9 mouse cellular contexts compared by ENCODE assay signal in the genomic region with DNA sequence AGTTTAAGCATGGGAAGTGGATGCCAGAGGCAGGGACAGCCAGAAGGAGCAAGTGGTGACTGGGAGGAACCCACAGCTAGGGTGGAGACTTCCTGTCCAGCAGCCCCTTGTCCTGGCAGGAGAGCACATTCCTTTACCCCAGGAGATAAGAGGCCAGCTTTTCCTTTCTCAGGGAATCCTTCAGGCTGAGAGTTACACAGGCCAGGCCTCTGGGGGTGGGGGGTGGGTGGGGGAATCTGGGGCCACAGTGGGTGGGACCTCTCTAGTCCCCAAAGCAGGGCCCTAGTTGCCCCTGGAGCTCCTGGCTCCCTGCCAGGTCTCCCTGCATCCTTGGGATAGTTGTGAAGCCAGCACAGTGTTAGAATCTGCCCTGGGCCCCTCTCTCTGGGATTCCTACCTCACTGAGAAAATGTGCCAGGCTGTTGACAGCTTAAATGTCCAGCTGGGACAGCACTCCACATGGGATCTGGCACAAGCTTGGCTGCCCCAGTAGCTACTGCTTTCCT.
A peak's percentile ranks its signal among the peaks of the same experiment; 100 is the strongest.
DNase-seq lines count a peak whose midpoint lies in the region; ATAC-seq lines count a peak whose summit lies in the region.
"Had no signal": no experiment of that assay in that cellular context is flagged by ENCODE, and none has a peak within 500 bp of the region (broad histone marks: within the 10 kb centered on the region; RNA-seq: fewer than 3 reads in every experiment).

No protein-coding gene starts in this region.

- DNase-seq in ovary, adult 18-20 months (ENCODE audit: low spot score), result peak; percentile 23
- no peak for DNase-seq in ovary, postnatal 10 days (ENCODE audit: low spot score)
- DNase-seq in liver, embryonic 11.5 days (ENCODE audit: low spot score), result no peak
- DNase-seq in retina, embryonic 14.5 days (ENCODE audit: low spot score), result peak; percentile 36
- DNase-seq in left cerebral cortex, adult 18-20 months (ENCODE audit: low spot score in 2 of 2), result no peak
- DNase-seq in right cerebral cortex, adult 2 months (ENCODE audit: low spot score in 2 of 2), result no peak

- no peak overlapping the region; the same call in 1 of the 2 replicates for H3K27ac ChIP-seq in forebrain, embryonic 16.5 days (ENCODE audit: low read length)
- peak overlapping the region; percentile 58 for H3K27ac ChIP-seq in hindbrain, embryonic 15.5 days (replicated peaks)
- peak overlapping the region; percentile 11; the same call in 1 of the 2 replicates for H3K27ac ChIP-seq in liver, embryonic 11.5 days (ENCODE audit: low read depth, low read length)

- no peaks in the 10 kb centered on the region for H3K27me3 ChIP-seq in forebrain, embryonic 16.5 days (replicated peaks; ENCODE audit: control insufficient read depth, insufficient read depth, low read length)
- no peaks in the 10 kb centered on the region for H3K27me3 ChIP-seq in hindbrain, embryonic 15.5 days
- 0 out of 2 replicates have a peak, but pooled peaks cover 4% of the 10 kb centered on the region for H3K27me3 ChIP-seq in liver, embryonic 11.5 days (replicated peaks; ENCODE audit: control insufficient read depth, insufficient read depth, low read length)

- peak; percentile 32; the same call in 1 of the 2 replicates for ATAC-seq in forebrain, embryonic 16.5 days
- peak; percentile 36; the same call in 1 of the 2 replicates for ATAC-seq in hindbrain, embryonic 15.5 days (ENCODE audit: low FRiP score, low read depth)
- ATAC-seq in liver, embryonic 11.5 days (replicated peaks; ENCODE audit: low FRiP score), result peak; percentile 46; the same call in 1 of the 2 replicates

- H3K9ac ChIP-seq in forebrain, embryonic 16.5 days (replicated peaks; ENCODE audit: low read depth, low read length), result no peak overlapping the region
- H3K9ac ChIP-seq in hindbrain, embryonic 15.5 days, result no peak overlapping the region
- no peak overlapping the region for H3K9ac ChIP-seq in liver, embryonic 11.5 days (ENCODE audit: low read depth, low read length)

- peaks cover 29% of the 10 kb centered on the region for H3K4me1 ChIP-seq in forebrain, embryonic 16.5 days (replicated peaks; ENCODE audit: control insufficient read depth, insufficient read depth, low read length)
- peaks cover 22% of the 10 kb centered on the region for H3K4me1 ChIP-seq in hindbrain, embryonic 15.5 days (replicated peaks)
- H3K4me1 ChIP-seq in liver, embryonic 11.5 days (replicated peaks; ENCODE audit: control insufficient read depth, insufficient read depth, low read length), result peaks cover 13% of the 10 kb centered on the region

- H3K36me3 ChIP-seq in forebrain, embryonic 16.5 days (ENCODE audit: control insufficient read depth, insufficient read depth), result no peaks in the 10 kb centered on the region
- no peaks in the 10 kb centered on the region for H3K36me3 ChIP-seq in hindbrain, embryonic 15.5 days
- H3K36me3 ChIP-seq in liver, embryonic 11.5 days (ENCODE audit: control insufficient read depth, insufficient read depth, low read length), result no peaks in the 10 kb centered on the region
- H3K36me3 ChIP-seq: G1E had no signal

- no peak overlapping the region for H3K4me2 ChIP-seq in forebrain, embryonic 16.5 days (ENCODE audit: low read length)
- H3K4me2 ChIP-seq in hindbrain, embryonic 15.5 days, result no peak overlapping the region
- no peak overlapping the region for H3K4me2 ChIP-seq in liver, embryonic 11.5 days

- no peaks in the 10 kb centered on the region; the same call in 1 of the 2 replicates for H3K9me3 ChIP-seq in forebrain, embryonic 16.5 days (ENCODE audit: control insufficient read depth, low read length)
- no peaks in the 10 kb centered on the region for H3K9me3 ChIP-seq in hindbrain, embryonic 15.5 days
- no peaks in the 10 kb centered on the region for H3K9me3 ChIP-seq in liver, embryonic 11.5 days (ENCODE audit: control insufficient read depth, low read length)
- H3K9me3 ChIP-seq: G1E had no signal

- no peak overlapping the region for H3K4me3 ChIP-seq in forebrain, embryonic 16.5 days (replicated peaks; ENCODE audit: low read length)
- no peak overlapping the region for H3K4me3 ChIP-seq in hindbrain, embryonic 15.5 days
- H3K4me3 ChIP-seq in liver, embryonic 11.5 days (ENCODE audit: low read depth, low read length), result no peak overlapping the region

Comparison
In these comparisons a context has a peak if more than half of its experiments do, and no peak if none do; other contexts are left out.
1. DNase-seq: peak in ovary, adult 18-20 months (single experiment) and retina, embryonic 14.5 days (single experiment); none in ovary, postnatal 10 days (single experiment), liver, embryonic 11.5 days (single experiment), left cerebral cortex, adult 18-20 months (0 of 2) and right cerebral cortex, adult 2 months (0 of 2).
2. Peak in every context shown above with its lines, with median percentiles within 50 percentile points of each other: ATAC-seq.